Mouse (Mus musculus) testis, adult 2 months (tissue): ENCODE data around the gene Gm48552.

Experiments used
- CTCF ChIP-seq: fragments of 200-500 bp; IDR thresholded peaks from 2 replicates; pipeline ENCODE4 v1.5.1; 2012; ENCODE audit warnings: low read depth, mild to moderate bottlenecking, inconsistent platforms, low read length, moderate library complexity; ENCODE audit not compliant: control insufficient read depth, insufficient read depth, insufficient replicate concordance
- POLR2A ChIP-seq: fragments of 200-500 bp; IDR thresholded peaks from 2 replicates; pipeline ENCODE4 v1.6.1; 2012; ENCODE audit warnings: low read depth, mild to moderate bottlenecking, inconsistent platforms, low read length, moderate library complexity; ENCODE audit not compliant: control insufficient read depth

DNA sequence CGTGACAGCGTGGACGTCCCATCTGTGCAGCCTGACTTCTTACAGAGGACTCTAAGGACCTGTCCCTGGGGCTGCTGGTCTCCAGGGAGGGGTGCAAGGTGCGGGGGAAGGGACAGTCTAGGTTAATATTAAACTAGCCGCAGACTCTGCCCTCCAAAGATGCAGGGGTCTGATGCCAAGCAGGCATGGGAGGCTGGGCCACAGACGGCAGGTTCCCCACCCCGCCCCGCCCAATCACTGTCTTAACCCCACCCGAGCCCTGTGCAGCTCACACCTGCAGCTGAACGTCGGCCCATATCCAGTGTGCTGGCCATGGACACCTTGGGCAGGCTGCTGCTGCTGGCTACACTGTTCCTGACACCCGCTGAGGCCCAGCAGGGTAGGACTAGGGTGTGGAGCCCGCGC is 4.0 kb downstream of the Gm48552 start, which contains the start of gene Smim24:
- TF ChIP-seq CTCF (no peak), POLR2A (no peak)
